Mouse (Mus musculus): ENCODE results near the gene Tmem231. TPM values are rescaled to one million over a fixed set of nuclear protein-coding genes. Genes with fewer than 3 reads are reported as not detected.

The Tmem231 gene
- polyA plus RNA-seq, 1 experiment from 2014 or later = 12.8 TPM

DNA sequence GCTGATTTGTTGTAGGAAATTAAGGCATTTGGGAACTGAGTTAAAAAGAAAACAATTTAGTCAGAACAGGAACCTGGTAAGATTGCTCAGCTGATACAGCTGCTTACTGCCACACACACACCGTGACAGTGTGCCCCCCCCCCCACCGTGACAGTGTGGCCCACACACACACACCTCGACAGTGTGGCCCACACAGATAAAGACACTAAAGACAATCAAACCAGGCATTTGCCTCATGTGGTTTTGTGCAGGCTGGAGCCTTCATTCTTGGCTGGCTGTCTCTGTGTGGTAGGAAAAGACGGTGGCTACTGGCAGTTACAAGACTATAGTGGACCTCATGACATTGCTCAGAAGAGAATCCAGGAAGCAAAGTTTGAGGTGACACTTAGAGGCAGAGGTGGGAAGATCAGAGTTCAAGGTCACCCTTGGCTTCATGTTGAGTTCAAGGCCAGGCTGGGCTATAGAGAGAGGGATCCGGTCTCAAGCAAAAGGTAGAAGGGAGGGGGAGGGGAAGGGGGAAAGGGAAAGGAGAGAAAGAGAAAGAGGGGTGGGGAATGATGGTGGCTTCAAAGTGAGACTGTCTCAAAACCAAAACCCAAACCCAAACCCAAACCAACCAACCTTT is 33.7 kb upstream of the Tmem231 start:
- no peak for DNase-seq (ENCODE audit: low spot score)
- H3K36me3 ChIP-seq (ENCODE audit: control insufficient read depth, insufficient read depth, low read length) = peaks cover 12% of the 10 kb centered on the region; the same call in 1 of the 2 replicates
- no peaks in the 10 kb centered on the region for H3K27me3 ChIP-seq (replicated peaks; ENCODE audit: control insufficient read depth, insufficient read depth, low read length)
- H3K27ac ChIP-seq (ENCODE audit: low read depth) = no peak overlapping the region
- H3K4me1 ChIP-seq (replicated peaks; ENCODE audit: control insufficient read depth, insufficient read depth, low read length) = no peaks in the 10 kb centered on the region
- H3K9ac ChIP-seq (ENCODE audit: low read length) = no peak overlapping the region
- H3K9me3 ChIP-seq (ENCODE audit: control insufficient read depth, low read length) = no peaks in the 10 kb centered on the region
- no peak for ATAC-seq (replicated peaks; ENCODE audit: low FRiP score, low TSS enrichment, low read depth)
- no peak overlapping the region for H3K4me3 ChIP-seq (ENCODE audit: low read depth, low read length)
- H3K4me2 ChIP-seq (ENCODE audit: low read length) = no peak overlapping the region
- WGBS = 91% methylated on average over 5 of the region's 5 CpGs

DNA sequence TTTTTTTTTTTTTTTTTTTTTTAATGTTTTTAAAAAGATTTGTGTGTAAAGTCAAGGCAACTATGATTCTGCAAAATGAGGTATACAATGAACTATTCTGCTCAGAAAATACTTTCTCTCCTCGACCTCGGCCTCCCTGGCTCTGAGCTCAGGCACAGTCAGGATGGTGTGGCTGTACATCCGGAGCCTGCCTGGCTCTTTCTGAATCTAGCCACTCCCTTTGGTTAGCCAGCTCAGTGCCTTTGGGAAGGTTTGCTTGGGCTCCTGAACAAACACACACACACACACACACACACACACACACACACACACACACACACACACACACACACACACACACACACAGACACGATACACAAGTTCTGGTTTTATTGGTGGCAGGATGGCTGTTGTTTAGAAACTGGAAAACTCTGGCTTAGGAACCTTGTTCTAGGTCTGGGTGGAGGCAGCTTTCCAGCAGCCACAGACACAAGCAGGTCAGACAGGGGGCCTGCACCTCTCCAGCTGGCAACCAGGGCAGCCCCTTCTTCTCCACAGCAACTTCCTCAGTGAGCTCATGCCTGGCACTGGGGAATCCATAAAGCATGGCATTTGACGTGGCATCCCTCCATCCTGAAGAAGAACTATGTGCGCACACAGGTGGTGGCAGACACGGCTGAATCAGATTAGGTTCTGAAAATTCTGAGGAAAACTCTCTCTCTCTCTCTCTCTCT is 31.3 kb upstream of the Tmem231 start:
- no peaks in the 10 kb centered on the region for H3K27me3 ChIP-seq (replicated peaks; ENCODE audit: control insufficient read depth, insufficient read depth, low read length)
- no peak overlapping the region for H3K27ac ChIP-seq (ENCODE audit: low read depth)
- no peak overlapping the region for H3K9ac ChIP-seq (ENCODE audit: low read length)
- no peak overlapping the region for H3K4me3 ChIP-seq (ENCODE audit: low read depth, low read length)
- DNase-seq (ENCODE audit: low spot score) = no peak
- no peak overlapping the region for H3K4me2 ChIP-seq (ENCODE audit: low read length)
- no peaks in the 10 kb centered on the region for H3K9me3 ChIP-seq (ENCODE audit: control insufficient read depth, low read length)
- ATAC-seq (replicated peaks; ENCODE audit: low FRiP score, low TSS enrichment, low read depth) = no peak
- WGBS = 65% methylated on average over 7 of the region's 7 CpGs
- peaks cover 15% of the 10 kb centered on the region; the same call in 1 of the 2 replicates for H3K36me3 ChIP-seq (ENCODE audit: control insufficient read depth, insufficient read depth, low read length)
- no peaks in the 10 kb centered on the region for H3K4me1 ChIP-seq (replicated peaks; ENCODE audit: control insufficient read depth, insufficient read depth, low read length)

DNA sequence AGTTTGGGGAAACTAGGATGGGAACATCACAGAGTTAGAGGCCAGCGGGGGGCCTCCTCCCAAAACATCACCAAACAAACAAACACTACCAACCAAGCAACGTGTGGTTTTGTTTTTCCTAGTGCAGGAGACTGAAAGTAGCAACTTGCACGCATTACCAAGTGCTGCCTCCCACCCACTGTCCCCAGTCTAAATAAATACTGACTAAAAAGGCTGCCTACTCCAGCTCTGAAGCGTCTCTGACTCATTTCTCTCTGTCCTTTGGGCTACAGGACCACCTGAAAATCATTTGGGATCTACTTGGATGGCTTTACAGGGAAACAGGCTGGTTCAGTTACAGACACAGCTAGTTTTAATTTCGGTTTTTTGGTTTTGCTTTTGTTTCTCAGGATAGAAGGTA is 30.7 kb upstream of the Tmem231 start:
- no peak for ATAC-seq (replicated peaks; ENCODE audit: low FRiP score, low TSS enrichment, low read depth)
- Histone ChIP-seq H3K4me2 (ENCODE audit: low read length) (no peak overlapping the region), H3K9ac (ENCODE audit: low read length) (no peak overlapping the region), H3K36me3 (ENCODE audit: control insufficient read depth, insufficient read depth, low read length) (peaks cover 17% of the 10 kb centered on the region; the same call in 1 of the 2 replicates), H3K9me3 (ENCODE audit: control insufficient read depth, low read length) (no peaks in the 10 kb centered on the region), H3K27ac (ENCODE audit: low read depth) (no peak overlapping the region), H3K27me3 (replicated peaks; ENCODE audit: control insufficient read depth, insufficient read depth, low read length) (no peaks in the 10 kb centered on the region), H3K4me3 (ENCODE audit: low read depth, low read length) (no peak overlapping the region), H3K4me1 (replicated peaks; ENCODE audit: control insufficient read depth, insufficient read depth, low read length) (no peaks in the 10 kb centered on the region)
- 59% methylated on average over 5 of the region's 5 CpGs for WGBS
- DNase-seq (ENCODE audit: low spot score) = no peak

DNA sequence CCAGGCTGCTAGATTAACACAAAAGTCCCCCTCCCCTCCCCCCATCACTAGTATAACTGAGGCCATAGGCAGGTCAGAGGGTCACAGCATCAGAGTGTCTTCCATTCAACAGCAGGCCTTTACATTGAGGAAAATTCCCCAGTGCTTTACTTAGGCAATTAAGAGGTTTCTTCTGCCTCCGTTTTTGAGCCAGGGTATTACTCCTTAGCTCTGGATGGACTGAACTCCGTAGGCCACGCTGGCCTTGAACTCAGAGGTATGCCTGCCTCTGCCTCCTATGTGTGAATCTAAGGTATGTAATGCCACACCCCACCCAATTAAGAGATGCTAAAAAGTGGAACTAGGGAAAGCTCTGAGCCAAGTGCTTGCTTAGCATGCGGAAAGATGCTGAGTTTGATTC is 29.9 kb upstream of the Tmem231 start:
- H3K9ac ChIP-seq (ENCODE audit: low read length) = no peak overlapping the region
- H3K4me1 ChIP-seq (replicated peaks; ENCODE audit: control insufficient read depth, insufficient read depth, low read length) = no peaks in the 10 kb centered on the region
- H3K27ac ChIP-seq (ENCODE audit: low read depth) = no peak overlapping the region
- ATAC-seq (replicated peaks; ENCODE audit: low FRiP score, low TSS enrichment, low read depth) = no peak
- no peak overlapping the region for H3K4me2 ChIP-seq (ENCODE audit: low read length)
- WGBS = 84% methylated on average over 4 of the region's 4 CpGs
- no peaks in the 10 kb centered on the region for H3K27me3 ChIP-seq (replicated peaks; ENCODE audit: control insufficient read depth, insufficient read depth, low read length)
- peaks cover 20% of the 10 kb centered on the region; the same call in 1 of the 2 replicates for H3K36me3 ChIP-seq (ENCODE audit: control insufficient read depth, insufficient read depth, low read length)
- no peaks in the 10 kb centered on the region for H3K9me3 ChIP-seq (ENCODE audit: control insufficient read depth, low read length)
- no peak for DNase-seq (ENCODE audit: low spot score)
- H3K4me3 ChIP-seq (ENCODE audit: low read depth, low read length) = no peak overlapping the region

DNA sequence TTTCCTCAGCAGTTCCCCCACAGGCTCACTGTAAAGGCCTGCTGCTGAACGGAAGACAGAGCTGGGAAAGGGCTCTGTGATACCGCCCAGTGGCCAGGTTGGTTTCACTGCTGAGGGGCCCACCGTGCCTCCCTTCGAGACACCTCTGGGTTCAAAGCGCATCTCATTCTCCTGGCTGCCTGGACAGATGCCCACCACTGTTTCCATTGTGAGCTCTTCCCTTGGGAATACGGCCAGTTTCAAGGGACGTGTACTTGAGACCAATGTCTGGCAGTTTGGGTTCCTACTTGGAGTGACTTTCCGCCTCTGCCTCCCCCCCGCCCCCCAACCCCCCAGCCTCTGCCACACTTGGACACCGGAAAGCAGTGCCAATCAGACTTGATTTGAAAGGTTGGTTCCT is 29.4 kb upstream of the Tmem231 start:
- H3K4me1 ChIP-seq (replicated peaks; ENCODE audit: control insufficient read depth, insufficient read depth, low read length) = no peaks in the 10 kb centered on the region
- no peak for DNase-seq (ENCODE audit: low spot score)
- no peak overlapping the region for H3K4me3 ChIP-seq (ENCODE audit: low read depth, low read length)
- H3K4me2 ChIP-seq (ENCODE audit: low read length) = no peak overlapping the region
- no peak overlapping the region for H3K9ac ChIP-seq (ENCODE audit: low read length)
- H3K27me3 ChIP-seq (replicated peaks; ENCODE audit: control insufficient read depth, insufficient read depth, low read length) = no peaks in the 10 kb centered on the region
- WGBS = 75% methylated on average over 10 of the region's 10 CpGs
- H3K36me3 ChIP-seq (ENCODE audit: control insufficient read depth, insufficient read depth, low read length) = peaks cover 19% of the 10 kb centered on the region; the same call in 1 of the 2 replicates
- H3K27ac ChIP-seq (ENCODE audit: low read depth) = no peak overlapping the region
- ATAC-seq (replicated peaks; ENCODE audit: low FRiP score, low TSS enrichment, low read depth) = no peak
- H3K9me3 ChIP-seq (ENCODE audit: control insufficient read depth, low read length) = no peaks in the 10 kb centered on the region

DNA sequence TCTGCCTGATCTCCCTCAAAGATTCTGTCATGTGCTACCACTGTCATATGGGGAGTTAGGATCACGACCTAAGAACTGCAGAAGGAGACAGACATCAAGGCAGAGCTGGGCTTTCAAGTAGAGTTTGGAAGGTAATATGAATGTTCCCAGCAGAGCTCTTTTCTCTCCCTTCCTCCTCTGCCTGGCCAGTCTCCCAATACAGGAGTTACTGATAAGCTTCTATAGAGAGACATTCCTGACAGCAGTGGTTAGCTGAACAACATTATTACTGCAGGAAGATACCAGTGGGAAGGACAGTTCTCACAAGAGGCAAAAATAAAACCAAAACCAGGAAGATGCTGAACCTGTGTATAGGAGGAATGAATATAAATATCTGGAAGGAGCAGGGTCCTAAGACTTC is 28.9 kb upstream of the Tmem231 start:
- DNase-seq (ENCODE audit: low spot score) (no peak), ATAC-seq (replicated peaks; ENCODE audit: low FRiP score, low TSS enrichment, low read depth) (no peak)
- no peak overlapping the region for H3K4me2 ChIP-seq (ENCODE audit: low read length)
- H3K9me3 ChIP-seq (ENCODE audit: control insufficient read depth, low read length) = no peaks in the 10 kb centered on the region
- no peak overlapping the region for H3K9ac ChIP-seq (ENCODE audit: low read length)
- H3K4me3 ChIP-seq (ENCODE audit: low read depth, low read length) = no peak overlapping the region
- H3K27me3 ChIP-seq (replicated peaks; ENCODE audit: control insufficient read depth, insufficient read depth, low read length) = no peaks in the 10 kb centered on the region
- H3K4me1 ChIP-seq (replicated peaks; ENCODE audit: control insufficient read depth, insufficient read depth, low read length) = no peaks in the 10 kb centered on the region
- H3K36me3 ChIP-seq (ENCODE audit: control insufficient read depth, insufficient read depth, low read length) = peaks cover 14% of the 10 kb centered on the region; the same call in 1 of the 2 replicates
- 60% methylated on average over 1 of the region's 1 CpGs for WGBS
- H3K27ac ChIP-seq (ENCODE audit: low read depth) = no peak overlapping the region

DNA sequence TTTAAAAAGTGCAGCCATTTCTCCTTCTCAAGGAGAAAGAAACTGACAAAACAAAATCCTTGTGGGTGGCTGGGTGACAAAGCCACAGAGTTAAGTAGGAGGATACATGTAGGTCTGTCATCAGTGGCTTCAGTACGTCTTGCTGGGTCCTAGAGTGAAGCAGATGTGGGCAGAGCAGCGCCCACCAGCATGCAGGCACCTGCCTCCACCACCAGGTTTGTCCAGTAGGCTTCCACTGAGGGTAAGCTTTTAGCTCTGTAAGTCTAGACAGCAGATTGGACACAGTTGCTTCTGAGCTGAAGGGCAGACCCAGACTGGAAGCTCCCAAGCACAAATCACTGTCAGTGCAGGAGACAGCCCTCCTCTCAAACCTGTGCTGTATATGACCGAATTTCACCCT is 27.6 kb upstream of the Tmem231 start:
- Histone ChIP-seq H3K27me3 (replicated peaks; ENCODE audit: control insufficient read depth, insufficient read depth, low read length) (no peaks in the 10 kb centered on the region), H3K4me2 (ENCODE audit: low read length) (no peak overlapping the region), H3K36me3 (ENCODE audit: control insufficient read depth, insufficient read depth, low read length) (peaks cover 17% of the 10 kb centered on the region), H3K4me1 (replicated peaks; ENCODE audit: control insufficient read depth, insufficient read depth, low read length) (no peaks in the 10 kb centered on the region), H3K4me3 (ENCODE audit: low read depth, low read length) (no peak overlapping the region), H3K9ac (ENCODE audit: low read length) (no peak overlapping the region), H3K9me3 (ENCODE audit: control insufficient read depth, low read length) (no peaks in the 10 kb centered on the region), H3K27ac (ENCODE audit: low read depth) (no peak overlapping the region)
- 67% methylated on average over 3 of the region's 3 CpGs for WGBS
- DNase-seq (ENCODE audit: low spot score) (no peak), ATAC-seq (replicated peaks; ENCODE audit: low FRiP score, low TSS enrichment, low read depth) (no peak)

DNA sequence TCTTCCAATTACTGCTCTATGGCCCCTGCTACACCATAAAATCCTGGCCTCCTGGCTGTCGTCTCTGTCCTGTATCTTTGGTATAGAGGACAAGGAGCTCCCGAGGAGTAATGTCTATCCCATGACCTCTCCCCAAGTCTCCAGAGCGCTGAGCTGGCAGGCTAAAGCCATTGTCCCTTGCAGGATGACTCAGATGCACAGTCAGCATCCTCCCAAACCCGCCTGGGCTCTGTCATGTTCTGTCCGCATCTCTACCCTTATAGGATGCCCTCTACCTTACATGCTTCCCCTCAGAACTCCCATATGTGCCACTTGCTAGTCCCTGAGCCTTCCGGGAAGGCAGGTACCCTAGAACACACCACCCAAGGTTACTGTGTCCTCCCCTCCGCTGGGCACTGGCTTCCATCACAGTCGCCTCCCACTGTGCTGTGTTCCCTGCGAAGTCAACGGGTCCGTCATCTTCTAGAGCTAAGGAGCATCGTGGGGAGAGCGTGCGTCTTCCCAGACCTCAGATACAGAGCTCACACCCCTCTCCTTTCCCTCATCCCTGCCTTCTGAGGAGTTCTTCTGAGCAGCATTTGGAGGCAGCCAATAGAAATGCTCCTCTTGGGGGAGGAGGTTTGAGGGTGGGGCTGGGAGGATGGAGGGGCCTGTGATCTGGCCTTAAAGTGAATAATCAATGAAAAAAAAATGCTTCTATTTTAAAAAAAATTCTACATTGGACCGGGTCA is 27.1 kb upstream of the Tmem231 start:
- Histone ChIP-seq H3K4me1 (replicated peaks; ENCODE audit: control insufficient read depth, insufficient read depth, low read length) (no peaks in the 10 kb centered on the region), H3K4me2 (ENCODE audit: low read length) (no peak overlapping the region), H3K9me3 (ENCODE audit: control insufficient read depth, low read length) (no peaks in the 10 kb centered on the region), H3K36me3 (ENCODE audit: control insufficient read depth, insufficient read depth, low read length) (peaks cover 18% of the 10 kb centered on the region), H3K27ac (ENCODE audit: low read depth) (no peak overlapping the region), H3K27me3 (replicated peaks; ENCODE audit: control insufficient read depth, insufficient read depth, low read length) (no peaks in the 10 kb centered on the region), H3K9ac (ENCODE audit: low read length) (no peak overlapping the region), H3K4me3 (ENCODE audit: low read depth, low read length) (no peak overlapping the region)
- ATAC-seq (replicated peaks; ENCODE audit: low FRiP score, low TSS enrichment, low read depth) (no peak), DNase-seq (ENCODE audit: low spot score) (no peak)
- WGBS = 71% methylated on average over 15 of the region's 15 CpGs
